Mouse (Mus musculus): ENCODE results near the gene Iqsec3. TPM values are rescaled to one million over a fixed set of nuclear protein-coding genes. Genes with fewer than 3 reads are reported as not detected.

The Iqsec3 gene
- polyA plus RNA-seq (2012; rRNA removed): under 0.01 TPM in 1 of 2 replicates, not detected in the other

GRCm38 (mm10) chr6:121473093-121473821 lies at the start of gene Iqsec3:
Gene Iqsec3, minus strand, starts transcription at chr6:121473678.

DNA sequence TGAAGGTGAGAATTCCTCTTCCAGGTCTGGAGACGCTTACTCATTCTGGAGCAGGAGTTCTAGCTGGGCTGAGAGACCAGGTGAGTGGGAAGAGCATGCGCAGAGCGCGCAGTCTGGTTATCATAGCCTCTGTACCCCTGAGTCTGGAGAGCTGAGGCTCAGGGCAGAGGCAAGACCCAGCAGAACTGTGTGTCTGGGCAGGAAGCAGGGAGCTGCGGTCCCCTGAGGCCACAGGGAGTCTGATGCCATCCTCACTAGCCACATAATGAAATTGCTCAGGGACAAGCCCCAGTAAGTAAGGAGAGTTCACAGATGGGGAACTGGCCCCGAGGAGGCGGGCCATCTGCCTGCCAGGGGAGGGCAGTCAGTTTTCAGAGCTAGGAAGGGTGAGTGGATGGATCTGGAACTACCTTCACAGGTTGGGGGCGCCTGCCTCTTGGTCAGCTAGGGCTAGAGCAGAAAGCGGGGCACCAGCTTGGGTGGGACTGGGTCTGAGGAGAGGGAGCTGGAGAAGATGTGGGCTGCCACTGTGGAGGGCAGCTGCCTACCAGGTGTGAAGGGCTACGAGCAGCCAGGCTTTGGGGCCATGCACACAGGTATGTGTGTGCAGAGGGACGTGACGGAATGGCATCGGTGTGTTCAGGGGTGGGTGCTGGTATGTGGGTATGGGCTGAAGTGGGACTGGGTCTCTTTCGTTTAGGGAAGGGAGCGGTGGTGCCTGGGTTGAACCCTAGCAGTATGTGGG lies 130.3 kb downstream of the Iqsec3 start, which contains the start of gene Slc6a12:
TSS of gene Slc6a12 (plus strand) at position 51 of the 745 bp plus-strand sequence.

Other genes starting within 250 kb of the Iqsec3 start
- gene Usp18, start 227.8 kb downstream of the Iqsec3 start, polyA plus RNA-seq (2012; rRNA removed): 4.2 and 5.9 TPM in 2 replicates
- 14.2 and 15.8 TPM in 2 replicates for gene Slc6a13, start 173.5 kb downstream of the Iqsec3 start, polyA plus RNA-seq (2012; rRNA removed)
- 1.4 and 1.8 TPM in 2 replicates for gene Slc6a12, start 130.6 kb downstream of the Iqsec3 start, polyA plus RNA-seq (2012; rRNA removed)
- 18.2 and 19.3 TPM in 2 replicates for gene A2m, start 161.7 kb upstream of the Iqsec3 start, polyA plus RNA-seq (2012; rRNA removed)

All from liver, embryonic 14 days (tissue).